Mouse (Mus musculus) intestine, embryonic 14.5 days (tissue): Measurements from ENCODE around the gene Jarid2. TPM values are rescaled to one million over a fixed set of nuclear protein-coding genes. Genes with fewer than 3 reads are reported as not detected.
"Not testable (repeated sequence)": the region's sequence is repeated elsewhere in the genome, so short reads cannot be mapped to it uniquely, and the experiment has no call there.

ENCODE experiments used
- ATAC-seq: fragments of 200-750 bp; cut with Nextera tagmentation; replicated peaks from 2 replicates; pipeline ENCODE4 v1.8.0; 2017; ENCODE audit warnings: low read depth, moderate number of reproducible peaks, moderate TSS enrichment, moderate library complexity; ENCODE audit not compliant: low FRiP score, low TSS enrichment
- DNase-seq: peaks from one replicate; pipeline ENCODE4 v3.0.0-alpha.2; 2018; ENCODE audit warnings: low spot score
- H3K27ac ChIP-seq: fragments of 300-500 bp; sonication (generic); 2 replicates; pipeline ENCODE4 v1.5.1; 2014; ENCODE audit warnings: low read depth, mild to moderate bottlenecking, control low read depth
- H3K27me3 ChIP-seq: fragments of 300-500 bp; sonication (generic); replicated peaks from 2 replicates; pipeline ENCODE4 v1.6.1; 2014; ENCODE audit warnings: low read length, control low read depth; ENCODE audit not compliant: control insufficient read depth, insufficient read depth
- H3K36me3 ChIP-seq: fragments of 300-500 bp; sonication (generic); 2 replicates; pipeline ENCODE4 v1.6.1; 2014; ENCODE audit warnings: low read length, control low read depth; ENCODE audit not compliant: control insufficient read depth, insufficient read depth
- H3K4me1 ChIP-seq: fragments of 300-500 bp; sonication (generic); replicated peaks from 2 replicates; pipeline ENCODE4 v1.6.1; 2014; ENCODE audit warnings: low read length, control low read depth, mixed read lengths; ENCODE audit not compliant: control insufficient read depth, insufficient read depth
- H3K4me2 ChIP-seq: fragments of 300-500 bp; sonication (generic); 2 replicates; pipeline ENCODE4 v1.6.1; 2014; ENCODE audit warnings: low read length
- H3K4me3 ChIP-seq: fragments of 300-500 bp; sonication (generic); 2 replicates; pipeline ENCODE4 v1.5.1; 2014; ENCODE audit warnings: low read depth, low read length, control low read depth, mixed read lengths
- H3K9ac ChIP-seq: fragments of 300-500 bp; sonication (generic); 2 replicates; pipeline ENCODE4 v1.6.1; 2014; ENCODE audit warnings: mild to moderate bottlenecking, low read length
- H3K9me3 ChIP-seq: fragments of 300-500 bp; sonication (generic); 2 replicates; pipeline ENCODE4 v1.6.1; 2016; ENCODE audit warnings: low read length, control low read depth; ENCODE audit not compliant: control insufficient read depth
- WGBS: fragments of 180-500 bp; shearing (Covaris S2); extraction: QIAGEN DNeasy Blood & Tissue Kit; methylation state at CpG from one replicate; pipeline ENCODE4 v1.1.7; 2014; 5-methylcytosine and 5-hydroxymethylcytosine counted together
- polyA plus RNA-seq: library from polyadenylated mRNA; unstranded; fragments of >200 nt; fragmentation: Nextera tagmentation; extraction: Ambion mirVana; gene quantifications from 2 replicates; pipeline ENCODE4 v1.2.1, GENCODE M21; 2014

Jarid2 gene
- polyA plus RNA-seq, 1 experiment from 2014 or later = 20.3 TPM

- DNase-seq = no peak
- no peaks in the 10 kb centered on the region for H3K9me3 ChIP-seq
- H3K9ac ChIP-seq = no peak overlapping the region
- no peaks in the 10 kb centered on the region for H3K4me1 ChIP-seq
- no peak overlapping the region for H3K4me2 ChIP-seq
- no peak overlapping the region for H3K4me3 ChIP-seq
- H3K27ac ChIP-seq = no peak overlapping the region
- no peaks in the 10 kb centered on the region for H3K36me3 ChIP-seq
- H3K27me3 ChIP-seq = no peaks in the 10 kb centered on the region
- 77% methylated on average over 5 of the region's 5 CpGs for WGBS
- no peak for ATAC-seq
Measured at GRCm38 (mm10) chr13:44707176-44707575, 22.1 kb upstream of the Jarid2 start.

- no peak overlapping the region for H3K9ac ChIP-seq
- 95% methylated on average over 14 of the region's 14 CpGs for WGBS
- H3K4me3 ChIP-seq = no peak overlapping the region
- H3K27me3 ChIP-seq = no peaks in the 10 kb centered on the region
- no peak overlapping the region for H3K4me2 ChIP-seq
- ATAC-seq (no peak), DNase-seq (no peak)
- no peaks in the 10 kb centered on the region for H3K4me1 ChIP-seq
- H3K36me3 ChIP-seq = no peaks in the 10 kb centered on the region
- H3K9me3 ChIP-seq = no peaks in the 10 kb centered on the region
- no peak overlapping the region for H3K27ac ChIP-seq
Measured at GRCm38 (mm10) chr13:44708336-44709017, 20.8 kb upstream of the Jarid2 start.

GRCm38 (mm10) chr13:44709747-44710480, 19.4 kb upstream of the Jarid2 start:
- DNase-seq (no peak), ATAC-seq (no peak)
- no peak overlapping the region for H3K4me2 ChIP-seq
- no peaks in the 10 kb centered on the region for H3K4me1 ChIP-seq
- H3K27me3 ChIP-seq = no peaks in the 10 kb centered on the region
- no peaks in the 10 kb centered on the region for H3K36me3 ChIP-seq
- no peak overlapping the region for H3K27ac ChIP-seq
- WGBS = 74% methylated on average over 8 of the region's 8 CpGs
- H3K9me3 ChIP-seq = no peaks in the 10 kb centered on the region
- no peak overlapping the region for H3K9ac ChIP-seq
- H3K4me3 ChIP-seq = no peak overlapping the region

GRCm38 (mm10) chr13:44711062-44711461, 18.2 kb upstream of the Jarid2 start:
- no peaks in the 10 kb centered on the region for H3K36me3 ChIP-seq
- no peak for DNase-seq
- WGBS = 39% methylated on average over 5 of the region's 5 CpGs
- no peak overlapping the region for H3K9ac ChIP-seq
- no peak overlapping the region for H3K27ac ChIP-seq
- no peak overlapping the region for H3K4me3 ChIP-seq
- H3K4me2 ChIP-seq = no peak overlapping the region
- ATAC-seq = no peak
- no peaks in the 10 kb centered on the region for H3K4me1 ChIP-seq
- H3K27me3 ChIP-seq = no peaks in the 10 kb centered on the region
- H3K9me3 ChIP-seq = no peaks in the 10 kb centered on the region

GRCm38 (mm10) chr13:44711882-44712281, 17.4 kb upstream of the Jarid2 start:
- 29% methylated on average over 1 of the region's 1 CpGs for WGBS
- ATAC-seq = no peak

GRCm38 (mm10) chr13:44715187-44715885, 13.9 kb upstream of the Jarid2 start:
- no peak overlapping the region for H3K4me3 ChIP-seq
- H3K4me2 ChIP-seq = no peak overlapping the region
- H3K27me3 ChIP-seq = no peaks in the 10 kb centered on the region
- no peak overlapping the region for H3K9ac ChIP-seq
- no peaks in the 10 kb centered on the region for H3K4me1 ChIP-seq
- 54% methylated on average over 10 of the region's 10 CpGs for WGBS
- no peak for ATAC-seq
- H3K36me3 ChIP-seq = no peaks in the 10 kb centered on the region
- no peaks in the 10 kb centered on the region for H3K9me3 ChIP-seq
- H3K27ac ChIP-seq = no peak overlapping the region
- DNase-seq = no peak

More at GRCm38 (mm10) chr13:44711882-44712281, 17.4 kb upstream of the Jarid2 start:
- no peaks in the 10 kb centered on the region for H3K9me3 ChIP-seq
- H3K4me3 ChIP-seq = no peak overlapping the region
- no peaks in the 10 kb centered on the region for H3K4me1 ChIP-seq
- no peak overlapping the region for H3K9ac ChIP-seq
- no peak for DNase-seq
- no peaks in the 10 kb centered on the region for H3K27me3 ChIP-seq
- no peak overlapping the region for H3K4me2 ChIP-seq
- no peaks in the 10 kb centered on the region for H3K36me3 ChIP-seq
- no peak overlapping the region for H3K27ac ChIP-seq

- Histone ChIP-seq H3K9me3 (no peaks in the 10 kb centered on the region), H3K36me3 (no peaks in the 10 kb centered on the region), H3K4me1 (no peaks in the 10 kb centered on the region), H3K4me2 (no peak overlapping the region), H3K9ac (no peak overlapping the region), H3K27me3 (no peaks in the 10 kb centered on the region), H3K4me3 (no peak overlapping the region), H3K27ac (no peak overlapping the region)
- WGBS = 95% methylated on average over 9 of the region's 9 CpGs
- DNase-seq (no peak), ATAC-seq (no peak)
Measured at GRCm38 (mm10) chr13:44717838-44718237, 11.4 kb upstream of the Jarid2 start.

- ATAC-seq, H3K4me1 ChIP-seq, H3K36me3 ChIP-seq, H3K27ac ChIP-seq, H3K27me3 ChIP-seq, H3K4me3 ChIP-seq, H3K4me2 ChIP-seq, H3K9ac ChIP-seq, DNase-seq, H3K9me3 ChIP-seq: not testable (repeated sequence)
- 90% methylated on average over 5 of the region's 5 CpGs for WGBS
Measured at GRCm38 (mm10) chr13:44718465-44718864, 10.8 kb upstream of the Jarid2 start.
